Mouse (Mus musculus) CH12.LX (cell line): Measurements from ENCODE around the gene Nap1l4. TPM values are rescaled to one million over a fixed set of nuclear protein-coding genes. Genes with fewer than 3 reads are reported as not detected.

Experiments used
- DNase-seq: peaks from one replicate; pipeline ENCODE4 v3.0.0-alpha.2; 2013; ENCODE audit errors: extremely low read depth
- H3K27ac ChIP-seq: 2 replicates; pipeline ENCODE4 v1.5.1; 2012; ENCODE audit warnings: low read depth, mild to moderate bottlenecking, control low read depth, moderate library complexity; ENCODE audit not compliant: insufficient read depth
- H3K27me3 ChIP-seq: replicated peaks from 2 replicates; pipeline ENCODE3; 2012; ENCODE audit warnings: inconsistent platforms
- H3K36me3 ChIP-seq, 2 experiments: replicated peaks in 1 of 2; 2 replicates each; pipeline versions ENCODE3 to v1.6.1; 2012; ENCODE audit warnings: inconsistent platforms in 1 of 2, low read length in 1 of 2, mild to moderate bottlenecking in 1 of 2, mixed read lengths in 1 of 2, moderate library complexity in 1 of 2; ENCODE audit not compliant: control insufficient read depth in 1 of 2, insufficient read depth in 1 of 2
- H3K4me1 ChIP-seq, 2 experiments: 2 replicates each; pipeline ENCODE4 v1.6.1; 2012; ENCODE audit warnings: inconsistent platforms in 1 of 2, moderate library complexity in 1 of 2; ENCODE audit not compliant: insufficient read depth in 2 of 2, control insufficient read depth in 1 of 2
- H3K4me2 ChIP-seq: 2 replicates; pipeline ENCODE4 v1.6.1; 2012; ENCODE audit warnings: low read depth, mild to moderate bottlenecking, control low read depth; ENCODE audit not compliant: poor library complexity, insufficient read depth, severe bottlenecking
- H3K4me3 ChIP-seq, 3 experiments: fragments of 150-350 bp in 1 of 3; sonication (generic) in 1 of 3; replicated peaks in 1 of 3; 2 replicates each; pipeline versions ENCODE3 to v1.5.1; 2011 to 2012; ENCODE audit warnings: low read depth in 2 of 3, low read length in 2 of 3, mild to moderate bottlenecking in 2 of 3, moderate library complexity in 2 of 3, control low read depth in 1 of 3, improper control_type of control experiment in 1 of 3, inconsistent platforms in 1 of 3, mixed read lengths in 1 of 3; ENCODE audit not compliant: poor library complexity in 1 of 3
- H3K79me2 ChIP-seq: replicated peaks from 2 replicates; pipeline ENCODE4 v1.6.1; 2012; ENCODE audit warnings: mild to moderate bottlenecking, moderate library complexity; ENCODE audit not compliant: control insufficient read depth, poor library complexity, insufficient read depth, severe bottlenecking; ENCODE audit errors: extremely low read depth
- H3K9ac ChIP-seq: 2 replicates; pipeline ENCODE4 v1.6.1; 2012; ENCODE audit warnings: low read depth, mild to moderate bottlenecking, control low read depth, moderate library complexity; ENCODE audit not compliant: insufficient read depth
- H3K9me3 ChIP-seq: replicated peaks from 2 replicates; pipeline ENCODE3; 2012; ENCODE audit warnings: low read length, inconsistent platforms, mixed read lengths
- BHLHE40 ChIP-seq: IDR thresholded peaks from 2 replicates; pipeline ENCODE4 v1.6.1; 2011; ENCODE audit warnings: mild to moderate bottlenecking, low read depth, low read length, improper control_type of control experiment
- CHD1 ChIP-seq: IDR thresholded peaks from 2 replicates; pipeline ENCODE4 v1.6.1; 2012; ENCODE audit warnings: low read depth, low read length, improper control_type of control experiment, inconsistent platforms
- CHD2 ChIP-seq: IDR thresholded peaks from 2 replicates; pipeline ENCODE4 v1.6.1; 2011; ENCODE audit warnings: low read length, improper control_type of control experiment
- CTCF ChIP-seq, 2 experiments: IDR thresholded peaks in 1 of 2; conservative IDR thresholded peaks in 1 of 2; 2 replicates each; pipeline ENCODE4 v1.5.1; 2011 to 2012; ENCODE audit warnings: low read depth in 2 of 2, low read length in 2 of 2, improper control_type of control experiment in 1 of 2, inconsistent platforms in 1 of 2, mild to moderate bottlenecking in 1 of 2, moderate library complexity in 1 of 2
- ELF1 ChIP-seq: IDR thresholded peaks from 2 replicates; pipeline ENCODE4 v1.6.1; 2014; ENCODE audit warnings: low read depth, mild to moderate bottlenecking, inconsistent platforms, low read length, improper control_type of control experiment
- EP300 ChIP-seq: IDR thresholded peaks from 2 replicates; pipeline ENCODE4 v1.6.1; 2011; ENCODE audit warnings: low read length, improper control_type of control experiment
- ETS1 ChIP-seq: conservative IDR thresholded peaks from 2 replicates; pipeline ENCODE4 v1.6.1; 2012; ENCODE audit warnings: low read depth, mild to moderate bottlenecking, inconsistent platforms, low read length, improper control_type of control experiment, moderate library complexity
- GABPA ChIP-seq: IDR thresholded peaks from 2 replicates; pipeline ENCODE4 v1.6.1; 2012; ENCODE audit warnings: low read depth, low read length, improper control_type of control experiment, inconsistent platforms; ENCODE audit not compliant: insufficient replicate concordance
- IRF4 ChIP-seq: IDR thresholded peaks from 2 replicates; pipeline ENCODE4 v1.6.1; 2014; ENCODE audit warnings: low read depth, mild to moderate bottlenecking, inconsistent platforms, low read length, improper control_type of control experiment
- JUN ChIP-seq: IDR thresholded peaks from 2 replicates; pipeline ENCODE4 v1.6.1; 2011; ENCODE audit warnings: low read depth, mild to moderate bottlenecking, low read length, improper control_type of control experiment, moderate library complexity; ENCODE audit not compliant: insufficient read depth
- KAT2A ChIP-seq: IDR thresholded peaks from 2 replicates; pipeline ENCODE4 v1.6.1; 2012; ENCODE audit warnings: low read length, improper control_type of control experiment, inconsistent platforms; ENCODE audit not compliant: insufficient replicate concordance
- MAFK ChIP-seq: IDR thresholded peaks from 2 replicates; pipeline ENCODE4 v1.6.1; 2011; ENCODE audit warnings: low read length, improper control_type of control experiment; ENCODE audit not compliant: insufficient replicate concordance
- MAX ChIP-seq: IDR thresholded peaks from 2 replicates; pipeline ENCODE4 v1.6.1; 2011; ENCODE audit warnings: low read length, improper control_type of control experiment
- MEF2A ChIP-seq: IDR thresholded peaks from 2 replicates; pipeline ENCODE4 v1.6.1; 2014; ENCODE audit warnings: low read depth, mild to moderate bottlenecking, inconsistent platforms, low read length, improper control_type of control experiment, borderline replicate concordance
- MXI1 ChIP-seq: IDR thresholded peaks from 2 replicates; pipeline ENCODE4 v1.6.1; 2011; ENCODE audit warnings: mild to moderate bottlenecking, low read depth, low read length, improper control_type of control experiment
- MYC ChIP-seq: IDR thresholded peaks from 2 replicates; pipeline ENCODE4 v1.6.1; 2011; ENCODE audit warnings: low read depth, mild to moderate bottlenecking, improper control_type of control experiment, low read length
- NELFE ChIP-seq: IDR thresholded peaks from 2 replicates; pipeline ENCODE4 v1.6.1; 2011; ENCODE audit warnings: low read depth, low read length, improper control_type of control experiment
- NRF1 ChIP-seq: IDR thresholded peaks from 2 replicates; pipeline ENCODE4 v1.6.1; 2014; ENCODE audit warnings: low read depth, mild to moderate bottlenecking, inconsistent platforms, low read length, improper control_type of control experiment, moderate library complexity
- RAD21 ChIP-seq: IDR thresholded peaks from 2 replicates; pipeline ENCODE4 v1.6.1; 2011; ENCODE audit warnings: low read depth, mild to moderate bottlenecking, low read length, improper control_type of control experiment, moderate library complexity
- RCOR1 ChIP-seq: conservative IDR thresholded peaks from 2 replicates; pipeline ENCODE4 v1.6.1; 2012; ENCODE audit warnings: low read depth, mild to moderate bottlenecking, inconsistent platforms, low read length, improper control_type of control experiment
- SIN3A ChIP-seq: IDR thresholded peaks from 2 replicates; pipeline ENCODE4 v1.6.1; 2012; ENCODE audit warnings: low read length, improper control_type of control experiment, inconsistent platforms
- SMC3 ChIP-seq: IDR thresholded peaks from 2 replicates; pipeline ENCODE4 v1.6.1; 2011; ENCODE audit warnings: low read depth, low read length, improper control_type of control experiment
- TBP ChIP-seq: conservative IDR thresholded peaks from 2 replicates; pipeline ENCODE4 v1.6.1; 2011; ENCODE audit warnings: low read depth, low read length, improper control_type of control experiment
- USF1 ChIP-seq: IDR thresholded peaks from 2 replicates; pipeline ENCODE4 v1.6.1; 2014; ENCODE audit warnings: low read depth, mild to moderate bottlenecking, inconsistent platforms, low read length, improper control_type of control experiment
- USF2 ChIP-seq: conservative IDR thresholded peaks from 2 replicates; pipeline ENCODE4 v1.6.1; 2011; ENCODE audit warnings: low read depth, low read length, improper control_type of control experiment
- ZC3H11A ChIP-seq: IDR thresholded peaks from 2 replicates; pipeline ENCODE4 v1.6.1; 2012; ENCODE audit warnings: low read depth, mild to moderate bottlenecking, inconsistent platforms, low read length, improper control_type of control experiment
- ZMIZ1 ChIP-seq: IDR thresholded peaks from 2 replicates; pipeline ENCODE4 v1.6.1; 2012; ENCODE audit warnings: low read depth, mild to moderate bottlenecking, inconsistent platforms, low read length, improper control_type of control experiment
- dilution Hi-C: fragments of 300-500 bp; cut with MboI; formaldehyde crosslinking; loops from 2 replicates; pipeline ENCODE4 v1.14.3; 2020; ENCODE audit warnings: low sequenced_read_pairs; ENCODE audit not compliant: extremely low pct_unique_long_range_greater_than_20kb, extremely low pct_ligation_motif_present
- in situ Hi-C: fragments of 300-500 bp; cut with MboI; formaldehyde crosslinking; loops from 3 replicates; pipeline ENCODE4 v1.14.3; 2019; ENCODE audit warnings: low sequenced_read_pairs, low pct_ligation_motif_present, low pct_unique_long_range_greater_than_20kb, mixed read lengths
- polyA plus RNA-seq: library from polyadenylated mRNA; unstranded; fragments of >175 nt; gene quantifications from 2 replicates; pipeline ENCODE4 v1.2.1, GENCODE M21; 2012; ENCODE audit warnings: low read depth; ENCODE audit not compliant: insufficient read length
- total RNA-seq, 2 experiments: library from RNA; depleted of rRNA; stranded (reverse); fragments of 300-350 nt in 1 of 2; fragments of >200 nt in 1 of 2; gene quantifications; 2 replicates each; pipeline ENCODE4 v1.2.3; 2012 to 2014

The Nap1l4 gene
- total and polyA plus RNA-seq, 3 experiments: 121 to 175 (median 154) TPM

DNA sequence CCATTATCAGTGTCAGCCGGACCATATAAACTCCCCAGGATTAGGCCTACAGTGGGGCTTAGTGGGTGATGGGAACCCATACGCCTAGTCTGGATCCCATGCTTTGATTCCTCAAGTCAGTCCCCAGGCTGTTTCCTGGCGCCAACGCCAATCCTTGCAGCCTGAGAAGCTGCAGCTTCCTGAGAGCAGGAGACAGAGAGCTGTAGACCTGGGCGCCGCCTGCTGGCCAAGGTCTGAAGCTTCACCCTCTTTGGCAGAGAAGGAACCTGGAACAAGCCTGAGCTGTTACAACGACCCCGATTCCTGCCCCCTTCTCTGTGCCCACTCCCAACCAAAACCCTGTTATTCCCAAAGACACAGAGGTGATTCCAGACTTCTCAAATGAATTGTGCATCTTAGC is 79.0 kb downstream of the Nap1l4 start:
- H3K36me3 ChIP-seq: no peaks in the 10 kb centered on the region
- H3K9me3 ChIP-seq: peaks cover 2% of the 10 kb centered on the region
- no peak for TF ChIP-seq JUN
- peak; percentile 30; the same call in 1 of the 2 replicates for TF ChIP-seq NELFE
- TF ChIP-seq MAFK: no peak
- TF ChIP-seq SMC3: peak; percentile 81
- TF ChIP-seq ETS1: no peak
- no peak for TF ChIP-seq TBP
- TF ChIP-seq CHD2: no peak
- no peak for TF ChIP-seq MYC
- TF ChIP-seq CTCF (conservative IDR thresholded peaks at IDR 0.05 in 1 of 2, IDR thresholded peaks at IDR 0.05 in 1 of 2; ENCODE audit: low read depth in 2 of 2, low read length in 2 of 2): peak; percentile 67 to 82
- TF ChIP-seq USF2: no peak
- peak; percentile 8; the same call in 1 of the 2 replicates for TF ChIP-seq ZC3H11A
- TF ChIP-seq EP300: no peak
- no peak for TF ChIP-seq BHLHE40
- TF ChIP-seq NRF1: no peak
- no peak for TF ChIP-seq USF1
- no peak for TF ChIP-seq KAT2A
- TF ChIP-seq RCOR1: no peak
- peak; percentile 65 for TF ChIP-seq RAD21
- TF ChIP-seq MAX: no peak
- TF ChIP-seq ELF1: 0 out of 2 replicates have a peak, but pooled peaks have one; percentile 11
- TF ChIP-seq MEF2A: no peak
- no peak for TF ChIP-seq GABPA
- TF ChIP-seq CHD1: no peak
- TF ChIP-seq ZMIZ1: no peak
- no peak for TF ChIP-seq MXI1
- TF ChIP-seq IRF4: 0 out of 2 replicates have a peak, but pooled peaks have one; percentile 10
- TF ChIP-seq SIN3A: no peak
- no peak overlapping the region for H3K27ac ChIP-seq
- H3K4me3 ChIP-seq: no peak overlapping the region
- peaks cover 0 to 13% of the 10 kb centered on the region in 2 experiments; a peak in 2 of 4 replicates for H3K4me1 ChIP-seq
- peaks cover 56% of the 10 kb centered on the region for H3K27me3 ChIP-seq
- in situ Hi-C loops: loop anchor here (5.0 kb wide), 1 partner anchor 318 kb away; no protein-coding TSS in a partner anchor
- peak; percentile 51 for DNase-seq
- H3K9ac ChIP-seq: no peak overlapping the region
- dilution Hi-C loops: no loop called here
- H3K79me2 ChIP-seq: no peaks in the 10 kb centered on the region
- H3K4me2 ChIP-seq: no peak overlapping the region
